Mouse (Mus musculus): Measurements from ENCODE around the gene Smcr8. TPM values are rescaled to one million over a fixed set of nuclear protein-coding genes. Genes with fewer than 3 reads are reported as not detected.

Gene Smcr8
- total and polyA plus RNA-seq, 3 experiments, result 17.0 to 20.5 TPM; not detected in 1

GRCm38 (mm10) chr11:60827241-60827945 lies 50.1 kb downstream of the Smcr8 start:
- Histone ChIP-seq H3K4me3 (ENCODE audit: control insufficient read depth in 1 of 2, insufficient read depth in 1 of 2, low read depth in 2 of 2, low read length in 2 of 2) (no peak overlapping the region), H3K9ac (ENCODE audit: control insufficient read depth, low read depth, low read length, poor library complexity, severe bottlenecking) (no peak overlapping the region), H3K27me3 (ENCODE audit: control insufficient read depth in 1 of 2, insufficient read depth in 2 of 2, low read length in 2 of 2) (0 out of 4 replicates have a peak, but pooled peaks cover 0 to 1% of the 10 kb centered on the region in 2 experiments), H3K4me1 (ENCODE audit: control insufficient read depth in 1 of 2, insufficient read depth in 2 of 2, low read length in 2 of 2) (peaks cover 4 to 18% of the 10 kb centered on the region in 2 experiments; a peak in 3 of 4 replicates), H3K36me3 (ENCODE audit: control insufficient read depth in 1 of 2, insufficient read depth in 2 of 2, low read length in 2 of 2) (peaks cover 0 to 14% of the 10 kb centered on the region in 2 experiments; a peak in 2 of 4 replicates), H3K79me2 (ENCODE audit: control insufficient read depth, insufficient read depth, low read length, poor library complexity) (peaks cover 14% of the 10 kb centered on the region), H3K27ac (ENCODE audit: control insufficient read depth, low read depth, low read length) (no peak overlapping the region), H3K9me3 (replicated peaks; ENCODE audit: insufficient read depth, low read length) (no peaks in the 10 kb centered on the region)
- TF ChIP-seq EP300 (IDR thresholded peaks at IDR 0.05; ENCODE audit: low read depth in 1 of 2, low read length in 2 of 2) (peak in 1 of 2 experiments; percentile 30; a peak in 1 of 4 replicates), TCF12 (IDR thresholded peaks at IDR 0.05; ENCODE audit: low read depth, low read length) (0 out of 2 replicates have a peak, but pooled peaks have one; percentile 11), POLR2A (IDR thresholded peaks at IDR 0.05; ENCODE audit: control insufficient read depth in 1 of 2, insufficient read depth in 1 of 2, low read depth in 1 of 2, low read length in 2 of 2, poor library complexity in 1 of 2) (no peak), ZC3H11A (IDR thresholded peaks at IDR 0.05; ENCODE audit: low read depth, low read length) (no peak), E2F4 (IDR thresholded peaks at IDR 0.05; ENCODE audit: borderline replicate concordance, low read depth, low read length) (no peak), SMC3 (IDR thresholded peaks at IDR 0.05; ENCODE audit: low read depth, low read length) (no peak), GABPA (IDR thresholded peaks at IDR 0.05; ENCODE audit: low read depth, low read length) (no peak), MYC (IDR thresholded peaks at IDR 0.05; ENCODE audit: low read depth, low read length) (no peak), MYB (IDR thresholded peaks at IDR 0.05; ENCODE audit: low read depth, low read length) (no peak), CHD2 (IDR thresholded peaks at IDR 0.05; ENCODE audit: low read length) (no peak), HCFC1 (IDR thresholded peaks at IDR 0.05; ENCODE audit: low read depth, low read length) (no peak), RCOR1 (IDR thresholded peaks at IDR 0.05; ENCODE audit: low read depth, low read length) (peak; percentile 85), MAZ (IDR thresholded peaks at IDR 0.05; ENCODE audit: low read depth, low read length) (no peak), MXI1 (IDR thresholded peaks at IDR 0.05; ENCODE audit: low read depth, low read length) (no peak), NRF1 (IDR thresholded peaks at IDR 0.05; ENCODE audit: insufficient read depth, low read depth, low read length, poor library complexity, severe bottlenecking) (no peak), BHLHE40 (IDR thresholded peaks at IDR 0.05; ENCODE audit: borderline replicate concordance, low read depth, low read length) (no peak), CHD1 (IDR thresholded peaks at IDR 0.05; ENCODE audit: low read depth, low read length) (no peak), RAD21 (IDR thresholded peaks at IDR 0.05; ENCODE audit: low read depth, low read length) (no peak)
- DNase-seq (ENCODE audit: low read depth, low spot score), result peak; percentile 48

DNA sequence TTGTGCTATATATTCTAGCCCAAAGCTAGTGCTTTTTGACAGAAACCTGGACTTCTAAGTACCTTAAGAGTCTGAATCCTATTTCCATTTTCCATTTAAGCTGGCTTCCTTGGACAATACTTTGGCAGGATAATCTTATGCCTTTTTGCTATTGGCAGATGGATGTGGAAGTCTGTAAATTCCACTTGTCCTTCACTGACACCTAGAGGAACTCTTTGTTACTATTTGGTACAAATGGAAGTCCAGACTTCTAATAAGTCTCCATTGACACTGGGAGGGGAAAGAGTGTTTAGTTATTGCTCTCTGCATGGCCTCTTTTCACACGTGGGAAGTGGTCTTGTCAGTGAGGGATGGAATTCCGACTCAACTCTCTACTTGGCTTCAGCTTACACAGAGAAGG lies 51.6 kb downstream of the Smcr8 start:
- H3K9ac ChIP-seq (ENCODE audit: control insufficient read depth, low read depth, low read length, poor library complexity, severe bottlenecking), result no peak overlapping the region
- no peaks in the 10 kb centered on the region for H3K9me3 ChIP-seq (replicated peaks; ENCODE audit: insufficient read depth, low read length)
- peak; percentile 38 for DNase-seq (ENCODE audit: low read depth, low spot score)
- H3K27me3 ChIP-seq (ENCODE audit: control insufficient read depth in 1 of 2, insufficient read depth in 2 of 2, low read length in 2 of 2), result no peaks in the 10 kb centered on the region
- H3K79me2 ChIP-seq (ENCODE audit: control insufficient read depth, insufficient read depth, low read length, poor library complexity), result peaks cover 16% of the 10 kb centered on the region
- no peak overlapping the region for H3K27ac ChIP-seq (ENCODE audit: control insufficient read depth, low read depth, low read length)
- peaks cover 0 to 14% of the 10 kb centered on the region in 2 experiments; a peak in 2 of 4 replicates for H3K36me3 ChIP-seq (ENCODE audit: control insufficient read depth in 1 of 2, insufficient read depth in 2 of 2, low read length in 2 of 2)
- H3K4me3 ChIP-seq (ENCODE audit: control insufficient read depth in 1 of 2, insufficient read depth in 1 of 2, low read depth in 2 of 2, low read length in 2 of 2), result no peak overlapping the region
- peaks cover 4 to 18% of the 10 kb centered on the region in 2 experiments; a peak in 3 of 4 replicates for H3K4me1 ChIP-seq (ENCODE audit: control insufficient read depth in 1 of 2, insufficient read depth in 2 of 2, low read length in 2 of 2)
- peak; percentile 44 for TF ChIP-seq RAD21 (IDR thresholded peaks at IDR 0.05; ENCODE audit: low read depth, low read length)
- no peak for TF ChIP-seq MAZ (IDR thresholded peaks at IDR 0.05; ENCODE audit: low read depth, low read length)
- TF ChIP-seq CTCF (IDR thresholded peaks at IDR 0.05 in 2 of 3, conservative IDR thresholded peaks at IDR 0.05 in 1 of 3; ENCODE audit: control insufficient read depth in 1 of 3, insufficient read depth in 1 of 3, low read depth in 2 of 3, low read length in 3 of 3, poor library complexity in 1 of 3, severe bottlenecking in 1 of 3), result peak in 1 of 3 experiments; percentile 42; a peak in 2 of 6 replicates

All from MEL (cell line).